Mouse (Mus musculus) liver, embryonic 11.5 days (tissue): Measurements from ENCODE around the gene Ube2c. TPM values are rescaled to one million over a fixed set of nuclear protein-coding genes. Genes with fewer than 3 reads are reported as not detected.

Source experiments
- ATAC-seq: fragments of 200-750 bp; cut with Nextera tagmentation; replicated peaks from 2 replicates; pipeline ENCODE4 v1.8.0; 2017; ENCODE audit warnings: moderate number of reproducible peaks, mild to moderate bottlenecking, moderate TSS enrichment, moderate library complexity; ENCODE audit not compliant: low FRiP score
- DNase-seq: peaks from one replicate; pipeline ENCODE4 v3.0.0-alpha.2; 2017; ENCODE audit warnings: low spot score
- H3K27ac ChIP-seq: fragments of 300-500 bp; sonication (generic); 2 replicates; pipeline ENCODE4 v1.5.1; 2014; ENCODE audit warnings: mild to moderate bottlenecking, low read depth, low read length, control low read depth
- H3K27me3 ChIP-seq: fragments of 300-500 bp; sonication (generic); replicated peaks from 2 replicates; pipeline ENCODE4 v1.6.1; 2014; ENCODE audit warnings: low read length, mixed read lengths; ENCODE audit not compliant: control insufficient read depth, insufficient read depth
- H3K36me3 ChIP-seq: fragments of 300-500 bp; sonication (generic); 2 replicates; pipeline ENCODE4 v1.6.1; 2014; ENCODE audit warnings: mild to moderate bottlenecking, low read length, moderate library complexity, mixed read lengths; ENCODE audit not compliant: control insufficient read depth, insufficient read depth
- H3K4me1 ChIP-seq: fragments of 300-500 bp; sonication (generic); replicated peaks from 2 replicates; pipeline ENCODE4 v1.6.1; 2014; ENCODE audit warnings: low read length, mixed read lengths; ENCODE audit not compliant: control insufficient read depth, insufficient read depth
- H3K4me2 ChIP-seq: fragments of 300-500 bp; sonication (generic); 2 replicates; pipeline ENCODE4 v1.6.1; 2014; ENCODE audit warnings: mild to moderate bottlenecking, control low read depth, moderate library complexity
- H3K4me3 ChIP-seq: fragments of 300-500 bp; sonication (generic); 2 replicates; pipeline ENCODE4 v1.5.1; 2014; ENCODE audit warnings: low read depth, low read length, control low read depth
- H3K9ac ChIP-seq: fragments of 300-500 bp; sonication (generic); 2 replicates; pipeline ENCODE4 v1.6.1; 2014; ENCODE audit warnings: low read depth, low read length, control low read depth
- H3K9me3 ChIP-seq: fragments of 300-500 bp; sonication (generic); 2 replicates; pipeline ENCODE4 v1.6.1; 2016; ENCODE audit warnings: low read length, inconsistent platforms, mixed read lengths; ENCODE audit not compliant: control insufficient read depth
- WGBS: fragments of 180-500 bp; shearing (Covaris S2); extraction: QIAGEN DNeasy Blood & Tissue Kit; methylation state at CpG from one replicate; pipeline ENCODE4 v1.1.7; 2014; 5-methylcytosine and 5-hydroxymethylcytosine counted together
- polyA plus RNA-seq: library from polyadenylated mRNA; unstranded; fragments of >200 nt; fragmentation: Nextera tagmentation; extraction: Ambion mirVana; gene quantifications from 2 replicates; pipeline ENCODE4 v1.2.1, GENCODE M21; 2014

Ube2c gene
- polyA plus RNA-seq, result 482 and 522 TPM in 2 replicates

DNA sequence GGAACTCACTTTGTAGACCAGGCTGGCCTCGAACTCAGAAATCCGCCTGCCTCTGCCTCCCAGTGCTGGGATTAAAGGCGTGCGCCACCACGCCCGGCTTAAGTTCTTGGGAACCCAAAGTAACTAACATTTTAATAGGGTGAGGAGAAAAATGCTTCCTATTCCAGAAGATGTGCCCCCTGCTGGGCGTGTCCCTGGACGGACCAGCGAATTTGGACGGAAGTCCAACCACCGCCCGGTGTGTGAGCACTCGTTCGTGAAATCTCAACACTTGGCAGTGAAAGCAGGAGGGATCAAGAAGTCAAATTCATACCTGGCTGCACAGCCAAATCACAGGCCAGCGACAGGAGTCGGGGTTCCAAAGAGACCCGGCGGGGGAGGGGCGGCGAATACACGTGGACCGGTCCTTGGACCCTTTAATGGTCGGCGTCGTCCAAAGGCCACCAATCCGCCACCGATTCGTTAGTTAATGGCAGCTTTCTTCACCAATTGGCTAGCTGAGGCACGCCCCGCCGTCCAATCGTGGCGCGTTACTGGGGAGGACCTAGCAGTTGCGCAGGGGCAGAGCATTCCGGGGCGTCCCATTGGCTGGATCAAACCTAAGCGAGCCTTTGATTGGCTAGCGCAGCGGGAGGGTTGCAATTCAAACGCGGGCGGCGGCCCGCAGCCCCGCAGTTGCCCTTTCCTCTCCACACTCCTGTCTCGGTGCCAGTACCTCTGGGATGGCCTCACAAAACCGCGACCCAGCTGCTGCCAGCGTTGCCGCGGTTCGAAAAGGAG lies at the start of gene Ube2c:
TSS of gene Ube2c (plus strand) at position 641 of the 780 bp plus-strand sequence.
- ATAC-seq, result peak; percentile 98
- Histone ChIP-seq H3K4me2 (peak within 1 kb of the TSS; percentile 98), H3K27ac (peak within 1 kb of the TSS; percentile 79), H3K27me3 (no peaks in the 10 kb centered on the region), H3K9me3 (no peaks in the 10 kb centered on the region), H3K4me1 (peaks cover 27% of the 10 kb centered on the region), H3K36me3 (peaks cover 29% of the 10 kb centered on the region), H3K4me3 (peak within 1 kb of the TSS; percentile 92), H3K9ac (peak within 1 kb of the TSS; percentile 92)
- WGBS, result 1% methylated on average over 53 of the region's 53 CpGs
- peak; percentile 96 for DNase-seq

DNA sequence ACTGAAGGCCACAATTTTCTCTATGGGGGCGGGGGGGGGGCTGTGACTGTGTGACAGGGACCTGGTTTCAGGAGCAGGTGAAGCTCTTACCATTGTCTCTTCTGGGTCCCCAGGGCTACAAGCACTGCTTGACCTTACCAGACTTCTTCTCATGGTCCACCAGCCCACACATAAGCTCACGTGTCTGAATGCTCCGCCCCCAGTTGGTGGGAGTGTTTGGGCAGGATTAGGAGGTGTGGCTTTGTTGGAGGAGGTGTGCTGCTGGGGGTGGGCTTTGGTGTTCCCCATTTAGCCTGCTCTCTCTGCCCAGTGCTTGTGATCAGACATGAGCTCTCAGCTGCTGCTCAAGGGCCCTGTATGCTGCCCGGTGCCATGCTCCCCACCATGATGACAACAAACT lies 46.4 kb upstream of the Ube2c start:
- no peak overlapping the region for H3K27ac ChIP-seq

DNA sequence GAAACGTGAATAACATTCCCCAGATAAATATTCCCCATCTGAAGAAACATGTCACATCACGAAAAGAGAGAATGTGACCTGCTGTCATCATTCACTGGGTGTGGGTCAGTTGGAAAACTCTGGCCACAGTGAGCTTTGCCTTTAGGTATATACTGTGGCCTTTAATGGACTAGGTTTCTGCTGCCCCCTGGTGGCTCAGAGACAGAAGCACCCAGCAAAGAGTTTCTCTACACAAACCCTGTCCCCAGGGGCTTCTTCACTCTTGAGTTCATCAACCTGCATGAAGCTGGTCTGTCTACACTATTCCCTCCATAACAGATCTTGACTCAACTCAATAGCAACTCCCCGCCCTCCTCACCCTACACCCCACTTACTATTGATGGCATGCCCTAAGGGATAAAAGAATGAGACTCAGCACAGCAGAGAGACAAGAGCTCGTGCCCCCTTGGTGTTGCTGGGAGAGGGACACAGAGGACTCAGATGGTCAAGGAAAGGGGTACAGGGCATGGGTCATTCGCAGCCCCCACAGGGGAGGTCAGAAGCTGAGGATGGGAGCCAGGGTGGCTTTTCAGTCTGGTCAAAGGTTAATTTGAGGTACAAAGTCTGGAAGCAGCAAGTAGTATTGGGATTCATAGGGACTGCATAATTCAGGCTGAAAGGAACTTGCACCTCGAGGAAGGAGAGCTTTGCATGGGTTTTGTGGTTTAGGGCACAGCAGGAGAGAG lies 43.6 kb upstream of the Ube2c start:
- H3K4me2 ChIP-seq, result no peak overlapping the region
- no peak for ATAC-seq
- WGBS, result 20% methylated on average over 6 of the region's 6 CpGs
- H3K9me3 ChIP-seq, result no peaks in the 10 kb centered on the region
- no peaks in the 10 kb centered on the region for H3K4me1 ChIP-seq
- H3K4me3 ChIP-seq, result no peak overlapping the region
- peak; percentile 47 for DNase-seq
- no peak overlapping the region for H3K27ac ChIP-seq
- no peaks in the 10 kb centered on the region for H3K36me3 ChIP-seq
- no peak overlapping the region for H3K9ac ChIP-seq
- no peaks in the 10 kb centered on the region for H3K27me3 ChIP-seq

More for the DNA sequence above, 46.4 kb upstream of the Ube2c start:
- H3K36me3 ChIP-seq, result no peaks in the 10 kb centered on the region
- H3K9ac ChIP-seq, result no peak overlapping the region
- no peaks in the 10 kb centered on the region for H3K4me1 ChIP-seq
- WGBS, result 59% methylated on average over 4 of the region's 4 CpGs
- H3K27me3 ChIP-seq, result no peaks in the 10 kb centered on the region
- ATAC-seq (no peak), DNase-seq (no peak)
- no peaks in the 10 kb centered on the region for H3K9me3 ChIP-seq
- H3K4me2 ChIP-seq, result no peak overlapping the region
- H3K4me3 ChIP-seq, result no peak overlapping the region

DNA sequence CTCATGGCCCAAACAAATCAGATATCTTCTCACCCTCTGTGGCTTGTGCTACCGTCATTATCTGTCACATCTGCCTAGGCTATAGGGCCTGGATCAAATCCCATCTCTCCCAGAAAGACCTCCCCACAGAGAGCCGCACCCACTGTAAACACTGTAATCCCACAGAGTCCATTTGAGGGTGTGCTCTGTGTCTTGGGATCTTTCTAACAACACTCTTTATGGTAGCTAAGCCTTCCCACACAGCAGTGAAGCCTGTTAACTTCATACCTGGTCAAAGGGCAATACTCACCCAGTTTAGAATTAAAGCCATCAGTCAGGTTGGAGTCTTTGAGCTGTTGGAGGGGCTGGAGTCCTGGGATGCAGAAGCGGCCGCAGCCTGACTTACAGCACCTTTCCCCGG lies 38.0 kb upstream of the Ube2c start:
- 69% methylated on average over 5 of the region's 5 CpGs for WGBS
- no peak for DNase-seq
- no peak overlapping the region for H3K4me2 ChIP-seq
- H3K36me3 ChIP-seq, result no peaks in the 10 kb centered on the region
- ATAC-seq, result no peak
- H3K27me3 ChIP-seq, result no peaks in the 10 kb centered on the region
- no peaks in the 10 kb centered on the region for H3K9me3 ChIP-seq
- H3K4me3 ChIP-seq, result no peak overlapping the region
- no peak overlapping the region for H3K27ac ChIP-seq
- H3K9ac ChIP-seq, result no peak overlapping the region
- no peaks in the 10 kb centered on the region for H3K4me1 ChIP-seq

DNA sequence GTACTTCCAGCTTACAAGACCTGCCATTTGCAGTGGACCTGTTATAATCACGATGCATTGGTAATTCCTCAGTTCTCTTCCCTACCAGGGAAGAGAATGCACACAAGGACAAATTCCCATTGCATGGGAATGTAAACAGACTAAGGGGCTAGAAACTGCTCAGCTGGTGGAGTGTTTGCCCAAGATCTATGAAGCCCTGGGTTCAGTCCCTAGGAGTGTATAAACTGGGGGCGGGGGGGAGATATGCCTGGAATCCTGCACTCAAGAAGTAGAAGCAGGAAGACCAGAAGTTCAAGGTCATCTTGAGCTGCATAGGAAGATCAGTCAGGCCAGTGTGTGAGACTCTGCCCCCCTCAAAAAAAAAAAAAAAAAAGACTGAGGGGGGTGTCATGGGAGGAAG lies 36.4 kb upstream of the Ube2c start:
- 76% methylated on average over 2 of the region's 2 CpGs for WGBS
- H3K27ac ChIP-seq, result no peak overlapping the region
- ATAC-seq (no peak), DNase-seq (no peak)
- no peak overlapping the region for H3K4me2 ChIP-seq
- H3K4me1 ChIP-seq, result no peaks in the 10 kb centered on the region
- no peaks in the 10 kb centered on the region for H3K9me3 ChIP-seq
- H3K9ac ChIP-seq, result no peak overlapping the region
- no peak overlapping the region for H3K4me3 ChIP-seq
- no peaks in the 10 kb centered on the region for H3K36me3 ChIP-seq
- H3K27me3 ChIP-seq, result no peaks in the 10 kb centered on the region

DNA sequence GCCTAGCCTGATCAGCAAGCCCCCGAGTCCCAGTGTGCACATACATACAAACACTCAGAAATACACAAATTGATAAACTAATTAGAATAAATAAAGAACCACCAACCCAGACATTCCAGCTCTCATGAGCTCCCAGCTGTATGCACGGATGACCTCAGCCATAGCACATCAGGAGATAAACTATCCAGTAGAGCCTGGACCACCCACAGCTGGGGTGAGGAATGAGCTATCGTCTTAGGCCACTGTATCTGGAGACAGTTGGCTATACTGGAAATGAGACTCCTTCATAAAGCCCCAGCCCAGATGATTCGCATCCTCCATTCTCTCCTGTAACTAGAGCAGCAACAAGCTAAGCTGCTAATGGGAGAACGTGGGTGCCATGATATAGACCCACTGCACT lies 34.9 kb upstream of the Ube2c start:
- Histone ChIP-seq H3K9me3 (no peaks in the 10 kb centered on the region), H3K27ac (no peak overlapping the region), H3K36me3 (no peaks in the 10 kb centered on the region), H3K4me3 (no peak overlapping the region), H3K4me2 (no peak overlapping the region), H3K27me3 (no peaks in the 10 kb centered on the region), H3K9ac (no peak overlapping the region), H3K4me1 (no peaks in the 10 kb centered on the region)
- no peak for ATAC-seq
- 70% methylated on average over 5 of the region's 5 CpGs for whole genome bisulfite sequencing
- DNase-seq, result no peak

DNA sequence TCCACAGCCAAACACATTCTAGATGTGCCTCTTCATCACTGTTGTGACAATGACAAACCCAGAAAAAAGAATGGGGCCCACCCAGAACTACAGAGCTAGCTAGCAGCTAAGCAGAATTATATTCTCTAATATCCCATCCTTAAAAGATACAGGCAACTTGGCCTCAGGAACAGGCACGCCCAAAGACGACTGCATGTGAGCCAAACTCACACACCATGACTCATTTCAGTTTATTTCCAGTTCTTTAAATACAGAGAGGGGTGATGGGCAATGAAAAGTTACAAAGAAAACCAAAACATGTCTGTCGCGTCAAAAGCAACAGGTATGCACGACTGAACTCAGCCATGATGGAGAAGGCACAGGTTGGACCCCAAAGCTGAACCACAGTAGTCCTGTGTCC lies 34.3 kb upstream of the Ube2c start:
- Histone ChIP-seq H3K27me3 (no peaks in the 10 kb centered on the region), H3K36me3 (no peaks in the 10 kb centered on the region), H3K9ac (no peak overlapping the region), H3K4me2 (no peak overlapping the region), H3K9me3 (no peaks in the 10 kb centered on the region), H3K4me1 (no peaks in the 10 kb centered on the region), H3K27ac (no peak overlapping the region), H3K4me3 (no peak overlapping the region)
- no peak for ATAC-seq
- DNase-seq, result no peak
- 84% methylated on average over 5 of the region's 5 CpGs for WGBS

DNA sequence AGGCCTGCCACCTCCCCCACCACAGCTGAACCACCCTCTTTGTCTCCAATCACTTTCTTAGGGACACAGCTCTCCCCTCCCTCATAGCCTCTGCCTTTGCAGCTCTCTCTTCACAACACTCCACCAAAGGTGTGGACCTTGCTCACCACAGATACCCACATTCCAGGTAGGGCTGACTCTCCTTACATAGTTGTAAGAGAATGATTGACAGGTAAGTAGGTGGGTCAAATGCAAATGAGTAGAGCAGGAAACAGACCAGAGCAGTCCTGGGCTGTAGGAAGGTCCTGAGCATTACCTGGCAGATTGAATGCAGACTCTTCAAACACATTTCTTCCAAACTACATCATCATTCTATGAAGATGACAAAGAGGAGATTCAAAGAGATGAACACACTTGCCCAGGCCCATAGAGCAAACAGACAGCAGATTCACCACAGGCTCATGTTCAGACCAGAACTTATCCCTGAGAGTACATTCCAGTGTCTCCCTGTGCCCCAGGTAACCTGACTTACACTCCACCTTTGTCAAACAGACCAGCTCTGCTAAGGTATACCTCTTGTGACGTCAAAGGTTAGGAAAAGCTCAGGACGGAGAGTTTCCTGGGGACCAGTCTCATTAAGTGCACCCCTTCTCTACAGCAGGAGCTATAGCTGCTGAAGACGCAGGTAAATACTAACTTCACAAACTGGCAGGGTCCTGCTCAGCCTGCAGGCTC lies 32.2 kb upstream of the Ube2c start:
- Histone ChIP-seq H3K36me3 (no peaks in the 10 kb centered on the region), H3K9me3 (no peaks in the 10 kb centered on the region), H3K4me3 (no peak overlapping the region), H3K27ac (no peak overlapping the region), H3K4me1 (no peaks in the 10 kb centered on the region), H3K9ac (no peak overlapping the region), H3K4me2 (no peak overlapping the region), H3K27me3 (no peaks in the 10 kb centered on the region)
- ATAC-seq (no peak), DNase-seq (no peak)
- WGBS, result 62% methylated on average over 3 of the region's 3 CpGs
